Mouse (Mus musculus): ENCODE data around the gene Mctp2. TPM values are rescaled to one million over a fixed set of nuclear protein-coding genes. Genes with fewer than 3 reads are reported as not detected.

Mctp2 gene
- total and polyA plus RNA-seq, 2 experiments from 2014 or later = 0.25 to 2.1 TPM

GRCm38 (mm10) chr7:72068454-72068853, 238.0 kb downstream of the Mctp2 start:
- WGBS = 65% methylated on average over 2 of the region's 2 CpGs
- Histone ChIP-seq H3K4me1 (ENCODE audit: insufficient read depth) (no peaks in the 10 kb centered on the region), H3K4me3 (ENCODE audit: low read depth, low read length) (no peak overlapping the region), H3K27ac (ENCODE audit: low read depth, low read length) (no peak overlapping the region), H3K4me2 (ENCODE audit: low read depth) (no peak overlapping the region), H3K9ac (no peak overlapping the region), H3K36me3 (ENCODE audit: insufficient read depth) (no peaks in the 10 kb centered on the region), H3K27me3 (ENCODE audit: insufficient read depth, low read length) (no peaks in the 10 kb centered on the region), H3K9me3 (ENCODE audit: low read length) (no peaks in the 10 kb centered on the region)
- DNase-seq (no peak), ATAC-seq (no peak)
- no peak for TF ChIP-seq CTCF (IDR thresholded peaks at IDR 0.05; ENCODE audit: low read depth)

- H3K9ac ChIP-seq = no peak overlapping the region
- no peak overlapping the region for H3K27ac ChIP-seq (ENCODE audit: low read depth, low read length)
- no peaks in the 10 kb centered on the region for H3K36me3 ChIP-seq (ENCODE audit: insufficient read depth)
- no peak for ATAC-seq
- no peaks in the 10 kb centered on the region for H3K27me3 ChIP-seq (ENCODE audit: insufficient read depth, low read length)
- no peaks in the 10 kb centered on the region for H3K9me3 ChIP-seq (ENCODE audit: low read length)
- WGBS = 86% methylated on average over 2 of the region's 2 CpGs
- no peaks in the 10 kb centered on the region for H3K4me1 ChIP-seq (ENCODE audit: insufficient read depth)
- DNase-seq = no peak
- H3K4me2 ChIP-seq (ENCODE audit: low read depth) = no peak overlapping the region
- TF ChIP-seq CTCF (IDR thresholded peaks at IDR 0.05; ENCODE audit: low read depth) = no peak
- H3K4me3 ChIP-seq (ENCODE audit: low read depth, low read length) = no peak overlapping the region
Measured at GRCm38 (mm10) chr7:72066352-72066751, 240.1 kb downstream of the Mctp2 start.

- H3K27me3 ChIP-seq (ENCODE audit: insufficient read depth, low read length) = no peaks in the 10 kb centered on the region
- WGBS = 38% methylated on average over 2 of the region's 2 CpGs
- DNase-seq (peak; percentile 44), ATAC-seq (peak; percentile 74)
- no peaks in the 10 kb centered on the region for H3K4me1 ChIP-seq (ENCODE audit: insufficient read depth)
- TF ChIP-seq CTCF (IDR thresholded peaks at IDR 0.05; ENCODE audit: low read depth) = no peak
- no peak overlapping the region for H3K4me2 ChIP-seq (ENCODE audit: low read depth)
- H3K9me3 ChIP-seq (ENCODE audit: low read length) = no peaks in the 10 kb centered on the region
- H3K36me3 ChIP-seq (ENCODE audit: insufficient read depth) = no peaks in the 10 kb centered on the region
- H3K9ac ChIP-seq = no peak overlapping the region
- H3K27ac ChIP-seq (ENCODE audit: low read depth, low read length) = no peak overlapping the region
- H3K4me3 ChIP-seq (ENCODE audit: low read depth, low read length) = no peak overlapping the region
Measured at GRCm38 (mm10) chr7:72051759-72052158, 254.6 kb downstream of the Mctp2 start.

- DNase-seq (peak; percentile 17), ATAC-seq (peak; percentile 53)
- Histone ChIP-seq H3K4me3 (ENCODE audit: low read depth, low read length) (no peak overlapping the region), H3K9me3 (ENCODE audit: low read length) (no peaks in the 10 kb centered on the region), H3K4me1 (ENCODE audit: insufficient read depth) (no peaks in the 10 kb centered on the region), H3K36me3 (ENCODE audit: insufficient read depth) (no peaks in the 10 kb centered on the region), H3K27ac (ENCODE audit: low read depth, low read length) (no peak overlapping the region), H3K9ac (no peak overlapping the region), H3K27me3 (ENCODE audit: insufficient read depth, low read length) (no peaks in the 10 kb centered on the region), H3K4me2 (ENCODE audit: low read depth) (no peak overlapping the region)
- TF ChIP-seq CTCF (IDR thresholded peaks at IDR 0.05; ENCODE audit: low read depth) = no peak
- 68% methylated on average over 20 of the region's 20 CpGs for WGBS
Measured at GRCm38 (mm10) chr7:72047588-72048585, 258.5 kb downstream of the Mctp2 start.

All from forebrain, postnatal 0 days (tissue).